Mouse (Mus musculus): ENCODE data around the gene Dap3.
"Not testable (repeated sequence)": the region's sequence is repeated elsewhere in the genome, so short reads cannot be mapped to it uniquely, and the experiment has no call there.

Gene Dap3

GRCm38 (mm10) chr3:88950576-88951326 is at the start of gene Dap3, which contains the start of gene Ash1l:
TSS of gene Dap3 (minus strand) at chr3:88951181.
TSS of gene Ash1l (plus strand) at chr3:88950622.
- in situ Hi-C loops (cut with MboI; ENCODE audit: unreplicated experiment in 2 of 2) = no loop called here

- in situ Hi-C loops (cut with MboI; ENCODE audit: unreplicated experiment in 2 of 2) = no loop called here
Measured at GRCm38 (mm10) chr3:88992793-88993192, 41.8 kb upstream of the Dap3 start.

GRCm38 (mm10) chr3:88983921-88984381 is 33.0 kb upstream of the Dap3 start:
- in situ Hi-C loops (cut with MboI; ENCODE audit: unreplicated experiment in 2 of 2) = no loop called here

DNA sequence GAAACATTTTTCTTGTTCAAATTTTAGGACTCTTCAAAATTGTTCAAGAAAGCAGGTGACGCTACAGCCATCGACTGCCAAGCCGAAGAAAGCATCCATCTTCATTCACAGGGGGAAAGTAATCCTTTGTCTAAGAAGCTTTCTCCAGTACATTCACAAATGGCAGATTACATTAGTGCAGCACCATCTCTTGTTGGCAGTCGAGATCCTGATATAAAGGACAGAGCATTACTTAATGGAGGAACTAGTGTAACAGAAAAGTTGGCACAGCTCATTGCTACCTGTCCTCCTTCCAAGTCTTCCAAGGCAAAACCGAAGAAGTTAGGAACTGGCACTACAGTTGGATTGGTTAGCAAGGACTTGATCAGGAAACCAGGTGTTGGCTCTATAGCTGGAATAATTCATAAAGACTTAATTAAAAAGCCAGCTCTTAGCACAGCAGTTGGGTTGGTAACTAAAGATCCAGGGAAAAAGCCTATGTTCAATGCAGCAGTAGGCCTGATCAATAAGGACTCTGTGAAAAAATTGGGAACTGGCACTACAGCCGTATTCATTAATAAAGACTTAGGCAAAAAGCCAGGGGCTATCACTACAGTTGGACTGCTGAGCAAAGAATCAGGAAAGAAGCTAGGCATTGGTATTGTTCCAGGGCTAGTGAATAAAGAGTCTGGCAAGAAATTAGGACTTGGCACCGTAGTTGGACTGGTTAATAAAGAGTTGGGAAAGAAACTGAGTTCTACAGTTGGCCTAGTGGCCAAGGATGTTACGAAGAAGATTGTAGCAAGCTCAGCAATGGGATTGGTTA is 30.4 kb upstream of the Dap3 start:
- in situ Hi-C loops (cut with MboI; ENCODE audit: unreplicated experiment in 2 of 2) = no loop called here

- in situ Hi-C loops (cut with MboI; ENCODE audit: unreplicated experiment in 2 of 2) = no loop called here
Measured at GRCm38 (mm10) chr3:88975012-88975411, 24.0 kb upstream of the Dap3 start.

DNA sequence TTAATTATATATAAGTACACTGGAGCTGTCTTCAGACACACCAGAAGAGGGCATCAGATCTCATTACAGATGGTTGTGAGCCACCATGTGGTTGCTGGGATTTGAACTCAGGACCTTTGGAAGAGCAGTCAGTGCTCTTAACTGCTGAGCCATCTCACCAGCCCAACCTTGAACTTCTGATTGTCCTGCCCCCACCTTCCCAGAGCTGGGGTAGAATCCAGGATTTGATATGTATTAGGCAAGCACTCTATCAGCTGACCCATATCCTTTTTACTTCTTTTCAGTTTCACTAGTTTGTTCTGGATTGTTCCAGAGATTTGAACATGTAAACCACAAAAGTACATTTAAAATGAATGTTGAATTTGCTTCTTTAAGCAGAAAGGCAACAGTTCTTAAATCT is 12.2 kb upstream of the Dap3 start:
- in situ Hi-C loops (cut with MboI; ENCODE audit: unreplicated experiment in 2 of 2) = not testable (repeated sequence)

DNA sequence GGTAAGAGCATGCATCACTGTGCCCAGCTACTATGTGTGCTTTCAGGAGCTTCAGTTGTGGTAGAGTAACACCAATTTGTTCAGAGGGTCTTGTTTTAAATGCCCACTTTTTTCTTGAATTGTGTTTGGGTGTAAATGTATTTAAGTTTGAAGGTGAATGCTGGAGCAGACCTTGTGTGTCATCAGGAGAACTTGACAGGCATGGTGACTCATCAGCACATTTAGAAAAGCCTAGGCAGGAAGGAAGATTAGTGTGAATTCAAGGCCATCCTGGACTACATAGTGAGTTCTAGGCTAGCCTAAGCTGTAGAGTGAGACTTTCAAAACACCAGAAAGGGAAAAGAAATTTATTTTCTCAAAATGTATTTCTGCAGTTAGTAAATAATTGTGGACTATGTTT is 2.8 kb upstream of the Dap3 start:
- in situ Hi-C loops (cut with MboI; ENCODE audit: unreplicated experiment in 2 of 2) = no loop called here

DNA sequence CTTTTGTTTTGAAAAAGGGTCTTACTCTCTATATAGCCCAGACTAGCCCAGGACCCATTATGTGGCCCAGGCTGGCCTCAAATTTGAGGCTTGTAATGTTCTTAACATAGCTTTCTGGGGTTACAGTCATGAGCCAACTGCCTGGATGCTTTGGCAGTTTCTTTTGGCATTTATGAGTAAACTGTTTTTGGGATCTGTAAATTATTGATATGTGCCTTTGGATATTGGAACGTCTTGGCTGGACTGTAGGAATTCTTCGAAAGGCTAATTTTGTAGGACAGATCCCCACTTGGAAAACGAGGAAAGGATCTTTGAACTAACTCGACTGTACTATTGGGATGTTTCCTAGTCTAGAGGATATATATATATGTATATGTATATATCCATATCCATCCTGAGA is 2.3 kb upstream of the Dap3 start:
- in situ Hi-C loops (cut with MboI; ENCODE audit: unreplicated experiment in 2 of 2) = no loop called here

DNA sequence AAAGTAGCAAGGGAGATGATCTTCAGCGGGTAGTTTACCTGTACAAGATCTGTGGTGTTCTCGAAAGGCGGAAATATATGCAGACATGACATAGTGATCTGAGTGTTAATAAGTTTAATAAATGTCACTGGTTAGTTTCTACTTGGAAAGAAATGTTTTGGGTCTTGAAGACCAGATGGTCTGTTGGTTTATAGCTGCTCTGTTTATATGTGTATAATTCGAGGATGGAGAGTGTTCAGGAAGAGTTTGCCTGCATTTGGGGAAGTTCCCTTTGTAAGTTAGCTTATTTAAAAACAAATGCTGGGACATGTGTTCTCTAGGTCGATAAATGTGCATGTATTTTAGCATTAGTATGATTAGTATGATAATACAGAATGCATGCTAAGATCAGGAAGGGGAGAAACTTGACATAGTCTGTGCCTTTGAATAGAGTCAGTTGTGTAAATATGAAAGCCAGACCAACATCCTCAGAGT is 383 bp upstream of the Dap3 start:
- in situ Hi-C loops (cut with MboI; ENCODE audit: unreplicated experiment in 2 of 2) = no loop called here

- in situ Hi-C loops (cut with MboI; ENCODE audit: unreplicated experiment in 2 of 2) = loop anchor here (10.0 to 25.0 kb wide), 3 partner anchors 87 to 275 kb away; partner anchors contain the start of genes Mtx1 (in 1 of the 2) and Muc1 (in 1 of the 2)
Measured at GRCm38 (mm10) chr3:88949786-88950575, 1.0 kb downstream of the Dap3 start.

DNA sequence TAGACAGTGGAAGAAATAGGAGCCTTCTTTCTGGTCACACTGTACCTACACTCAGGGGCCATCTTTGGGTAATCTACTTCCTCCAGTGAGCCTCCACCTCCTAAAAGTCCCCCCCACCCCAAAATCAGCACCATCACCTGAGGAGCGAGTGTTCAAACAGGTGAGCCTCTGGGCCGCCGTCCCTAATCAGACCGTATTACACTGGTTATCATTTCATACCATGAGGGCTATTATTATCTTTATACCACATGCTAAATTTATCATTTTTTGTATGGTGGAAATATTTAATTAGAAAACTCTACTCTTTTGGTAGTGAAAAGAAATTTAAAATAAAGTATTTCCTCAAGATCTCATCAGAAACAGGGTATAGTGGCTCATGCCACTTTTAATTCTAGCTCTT is 6.9 kb downstream of the Dap3 start:
- in situ Hi-C loops (cut with MboI; ENCODE audit: unreplicated experiment in 2 of 2) = loop anchor here (5.0 to 25.0 kb wide), 4 partner anchors 88 to 281 kb away; partner anchors contain the start of genes Mtx1 (in 1 of the 2) and Muc1 (in 1 of the 2)

GRCm38 (mm10) chr3:88942316-88942880 is 8.6 kb downstream of the Dap3 start:
- in situ Hi-C loops (cut with MboI; ENCODE audit: unreplicated experiment in 2 of 2) = loop anchor here (5.0 to 25.0 kb wide), 4 partner anchors 90 to 282 kb away; partner anchors contain the start of genes Mtx1 (in 1 of the 2) and Muc1 (in 1 of the 2)

DNA sequence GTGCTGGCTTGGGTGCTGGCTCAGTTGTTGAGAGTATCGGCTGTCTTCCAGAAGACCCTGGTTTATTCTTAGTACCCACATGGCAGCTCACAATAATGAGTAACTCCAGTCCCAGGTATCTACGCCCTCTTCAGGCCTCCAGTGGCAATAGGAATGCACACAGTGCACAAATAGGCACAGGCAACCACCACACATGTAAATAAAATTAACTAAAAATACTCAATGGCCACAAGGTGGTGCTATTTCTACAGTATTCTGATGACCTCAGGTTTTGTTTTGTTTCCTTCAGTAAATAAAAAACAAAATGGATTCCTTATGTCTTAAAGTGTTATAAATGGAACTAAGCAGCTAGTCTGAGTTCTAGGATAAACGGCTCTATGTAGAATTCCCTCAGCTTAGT is 11.2 kb downstream of the Dap3 start:
- in situ Hi-C loops (cut with MboI; ENCODE audit: unreplicated experiment in 2 of 2) = loop anchor here (5.0 to 25.0 kb wide), 4 partner anchors 93 to 285 kb away; partner anchors contain the start of genes Mtx1 (in 1 of the 2) and Muc1 (in 1 of the 2)

GRCm38 (mm10) chr3:88939071-88939470 is 11.9 kb downstream of the Dap3 start:
- in situ Hi-C loops (cut with MboI; ENCODE audit: unreplicated experiment in 2 of 2) = loop anchor here in 1 of 2 experiments (25.0 kb wide), 1 partner anchor 98 kb away; no protein-coding TSS in a partner anchor

DNA sequence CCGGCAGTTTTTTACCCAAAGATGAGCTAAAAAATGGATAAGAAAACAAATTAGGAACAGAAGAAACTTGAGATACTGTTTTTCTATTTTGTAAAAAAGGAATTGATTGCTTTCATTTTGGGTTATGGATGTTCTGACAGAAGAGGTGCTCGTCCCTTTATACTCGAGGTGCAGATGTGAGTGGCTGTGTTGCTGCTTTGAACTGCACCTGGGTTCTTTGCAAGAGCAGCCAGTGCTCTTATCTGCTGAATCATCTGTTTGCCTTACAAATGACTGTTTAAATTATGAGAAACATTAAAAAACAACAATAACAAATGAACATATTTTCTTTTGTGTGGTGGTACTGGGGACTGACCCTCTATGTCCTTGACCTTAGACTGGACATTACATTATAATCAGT is 21.5 kb downstream of the Dap3 start:
- in situ Hi-C loops (cut with MboI; ENCODE audit: unreplicated experiment in 2 of 2) = loop anchor here in 1 of 2 experiments (25.0 kb wide), 1 partner anchor 108 kb away; no protein-coding TSS in a partner anchor

DNA sequence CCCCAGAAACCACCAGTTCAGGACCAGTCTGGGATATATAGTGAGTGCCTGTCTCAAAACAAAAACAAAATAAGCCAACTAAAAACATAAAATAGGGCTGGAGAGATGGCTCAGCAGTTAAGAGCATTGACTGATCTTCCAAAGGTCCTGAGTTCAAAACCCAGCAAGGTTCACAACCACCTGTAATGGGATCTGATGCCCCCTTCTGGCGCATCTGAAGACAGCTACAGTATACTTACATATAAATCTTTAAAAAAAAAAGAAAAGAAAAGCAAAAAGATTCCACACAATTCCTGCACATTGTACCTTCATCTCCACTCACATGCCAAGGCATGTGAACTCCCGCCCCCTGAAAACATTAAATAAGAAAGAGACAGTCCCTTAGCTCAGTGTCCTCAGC is 25.3 kb downstream of the Dap3 start:
- in situ Hi-C loops (cut with MboI; ENCODE audit: unreplicated experiment in 2 of 2) = loop anchor here in 1 of 2 experiments (25.0 kb wide), 1 partner anchor 112 kb away; no protein-coding TSS in a partner anchor

DNA sequence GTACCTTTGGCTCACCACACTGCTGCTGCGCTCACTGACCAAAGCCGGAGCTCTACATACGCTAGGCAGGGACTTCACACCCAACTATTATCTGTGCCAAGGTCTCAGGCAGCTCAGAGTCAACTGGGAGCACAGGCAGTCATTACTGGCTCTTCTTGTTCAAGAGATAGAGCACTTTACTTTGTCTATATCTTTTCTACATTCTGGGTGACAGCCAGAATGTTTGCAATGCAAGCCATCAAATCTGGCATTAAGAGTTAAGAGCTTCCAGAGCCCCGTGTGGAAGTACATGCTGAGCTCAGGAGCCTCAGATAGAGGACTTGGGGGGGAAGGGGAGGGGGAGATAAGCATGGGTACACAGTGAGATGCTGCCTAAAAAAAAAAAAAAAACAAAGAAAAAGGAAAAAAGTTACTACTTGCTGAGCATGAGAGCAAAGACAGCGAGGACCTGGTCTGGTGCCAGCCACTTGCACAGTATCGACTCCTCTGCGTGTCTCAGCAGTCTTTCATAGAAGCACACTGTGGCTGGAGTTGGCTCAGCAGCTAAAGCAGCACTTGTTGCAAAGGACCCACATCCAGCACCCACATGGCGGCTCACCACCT is 26.9 kb downstream of the Dap3 start:
- in situ Hi-C loops (cut with MboI; ENCODE audit: unreplicated experiment in 2 of 2) = no loop called here

- in situ Hi-C loops (cut with MboI; ENCODE audit: unreplicated experiment in 2 of 2) = no loop called here
Measured at GRCm38 (mm10) chr3:88921411-88921810, 29.6 kb downstream of the Dap3 start.

GRCm38 (mm10) chr3:88918981-88919380 is 32.0 kb downstream of the Dap3 start:
- in situ Hi-C loops (cut with MboI; ENCODE audit: unreplicated experiment in 2 of 2) = no loop called here

Measured in v-Abl transformed pro-B cells (cell line).